Mouse (Mus musculus): ENCODE measurements around the gene Vmn2r28. TPM values are rescaled to one million over a fixed set of nuclear protein-coding genes. Genes with fewer than 3 reads are reported as not detected.

Gene Vmn2r28
- polyA plus RNA-seq (2012; rRNA removed), result not detected in 2 replicates

GRCm38 (mm10) chr7:5493856-5494255 is at the start of gene Vmn2r28:
Gene Vmn2r28, minus strand, starts transcription at chr7:5493956.

GRCm38 (mm10) chr7:5456674-5457073 is 37.1 kb downstream of the Vmn2r28 start, which contains the start of gene Vmn1r59:
Gene Vmn1r59, minus strand, starts transcription at chr7:5456774.

Other genes starting within 250 kb of the Vmn2r28 start
- not detected in 2 replicates for gene Gm5065, start 143.4 kb downstream of the Vmn2r28 start, polyA plus RNA-seq (2012; rRNA removed)
- not detected in 2 replicates for gene Nlrp2, start 142.9 kb downstream of the Vmn2r28 start, polyA plus RNA-seq (2012; rRNA removed)
- not detected in 2 replicates for gene Vmn1r58, start 80.6 kb downstream of the Vmn2r28 start, polyA plus RNA-seq (2012; rRNA removed)
- gene Vmn1r59, start 37.2 kb downstream of the Vmn2r28 start, polyA plus RNA-seq (2012; rRNA removed), result not detected in 2 replicates
- gene Vmn1r60, start 53.4 kb upstream of the Vmn2r28 start, polyA plus RNA-seq (2012; rRNA removed), result not detected in 2 replicates
- gene Vmn1r61, start 119.3 kb upstream of the Vmn2r28 start, polyA plus RNA-seq (2012; rRNA removed), result not detected in 2 replicates
- gene Vmn1r62, start 179.7 kb upstream of the Vmn2r28 start, polyA plus RNA-seq (2012; rRNA removed), result not detected in 2 replicates

All from stomach, adult 2 months (tissue).